Mouse (Mus musculus): Measurements from ENCODE around the gene Tmem127. TPM values are rescaled to one million over a fixed set of nuclear protein-coding genes. Genes with fewer than 3 reads are reported as not detected.
"Not testable (repeated sequence)": the region's sequence is repeated elsewhere in the genome, so short reads cannot be mapped to it uniquely, and the experiment has no call there.

Gene Tmem127
- polyA plus RNA-seq, 1 experiment from 2014 or later = 33.7 TPM

GRCm38 (mm10) chr2:127270300-127271041, 22.8 kb downstream of the Tmem127 start:
- no peaks in the 10 kb centered on the region for H3K27me3 ChIP-seq
- no peaks in the 10 kb centered on the region for H3K9me3 ChIP-seq (replicated peaks)
- peak overlapping the region; percentile 93 for H3K4me3 ChIP-seq
- H3K9ac ChIP-seq = peak overlapping the region; percentile 90
- H3K4me2 ChIP-seq = peak overlapping the region; percentile 85
- peaks cover 28% of the 10 kb centered on the region for H3K4me1 ChIP-seq
- ATAC-seq = peak; percentile 96
- under 1% methylated on average over 55 of the region's 75 CpGs for WGBS
- peak overlapping the region; percentile 91 for H3K27ac ChIP-seq
- peaks cover 3% of the 10 kb centered on the region; the same call in 1 of the 2 replicates for H3K36me3 ChIP-seq (ENCODE audit: poor library complexity, severe bottlenecking)

GRCm38 (mm10) chr2:127271042-127271515, 23.4 kb downstream of the Tmem127 start:
- ATAC-seq = no peak
- H3K4me3 ChIP-seq = peak overlapping the region; percentile 93
- WGBS = 13% methylated on average over 8 of the region's 8 CpGs
- H3K27ac ChIP-seq = peak overlapping the region; percentile 91
- peak overlapping the region; percentile 90 for H3K9ac ChIP-seq
- no peaks in the 10 kb centered on the region for H3K27me3 ChIP-seq
- H3K36me3 ChIP-seq (ENCODE audit: poor library complexity, severe bottlenecking) = peaks cover 3% of the 10 kb centered on the region; the same call in 1 of the 2 replicates
- H3K4me1 ChIP-seq = peaks cover 28% of the 10 kb centered on the region
- peak overlapping the region; percentile 85 for H3K4me2 ChIP-seq
- H3K9me3 ChIP-seq (replicated peaks) = no peaks in the 10 kb centered on the region

- not testable (repeated sequence) for H3K4me2 ChIP-seq, H3K4me3 ChIP-seq
Measured at GRCm38 (mm10) chr2:127272049-127272448, 24.3 kb downstream of the Tmem127 start.

GRCm38 (mm10) chr2:127272806-127273205, 25.1 kb downstream of the Tmem127 start:
- H3K27me3 ChIP-seq = no peaks in the 10 kb centered on the region
- over 99% methylated on average over 3 of the region's 3 CpGs for WGBS
- ATAC-seq = no peak
- H3K4me3 ChIP-seq = no peak overlapping the region
- no peak overlapping the region for H3K27ac ChIP-seq
- no peak overlapping the region for H3K4me2 ChIP-seq
- H3K9ac ChIP-seq = no peak overlapping the region
- peaks cover 28% of the 10 kb centered on the region for H3K4me1 ChIP-seq
- peaks cover 3% of the 10 kb centered on the region; the same call in 1 of the 2 replicates for H3K36me3 ChIP-seq (ENCODE audit: poor library complexity, severe bottlenecking)
- no peaks in the 10 kb centered on the region for H3K9me3 ChIP-seq (replicated peaks)

More at GRCm38 (mm10) chr2:127272049-127272448, 24.3 kb downstream of the Tmem127 start:
- H3K9me3 ChIP-seq (replicated peaks); H3K36me3 ChIP-seq (ENCODE audit: poor library complexity, severe bottlenecking); ATAC-seq; H3K27me3 ChIP-seq; H3K27ac ChIP-seq; H3K9ac ChIP-seq: not testable (repeated sequence)
- peaks cover 28% of the 10 kb centered on the region for H3K4me1 ChIP-seq
- 86% methylated on average over 4 of the region's 4 CpGs for WGBS

GRCm38 (mm10) chr2:127274590-127274989, 26.9 kb downstream of the Tmem127 start:
- Histone ChIP-seq H3K9ac (peak overlapping the region; percentile 12; the same call in 1 of the 2 replicates), H3K9me3 (replicated peaks) (no peaks in the 10 kb centered on the region), H3K4me2 (no peak overlapping the region), H3K27me3 (no peaks in the 10 kb centered on the region), H3K4me3 (no peak overlapping the region), H3K36me3 (ENCODE audit: poor library complexity, severe bottlenecking) (peaks cover 3% of the 10 kb centered on the region; the same call in 1 of the 2 replicates), H3K4me1 (peaks cover 28% of the 10 kb centered on the region), H3K27ac (no peak overlapping the region)
- no peak for ATAC-seq
- 91% methylated on average over 2 of the region's 2 CpGs for WGBS

GRCm38 (mm10) chr2:127275551-127276320, 28.0 kb downstream of the Tmem127 start:
- H3K36me3 ChIP-seq (ENCODE audit: poor library complexity, severe bottlenecking) = peaks cover 3% of the 10 kb centered on the region; the same call in 1 of the 2 replicates
- no peak for ATAC-seq
- no peaks in the 10 kb centered on the region for H3K27me3 ChIP-seq
- H3K4me1 ChIP-seq = peaks cover 28% of the 10 kb centered on the region
- no peaks in the 10 kb centered on the region for H3K9me3 ChIP-seq (replicated peaks)
- WGBS = 76% methylated on average over 5 of the region's 5 CpGs
- no peak overlapping the region for H3K27ac ChIP-seq
- H3K4me2 ChIP-seq = no peak overlapping the region
- H3K4me3 ChIP-seq = no peak overlapping the region
- H3K9ac ChIP-seq = no peak overlapping the region

GRCm38 (mm10) chr2:127278162-127278561, 30.5 kb downstream of the Tmem127 start:
- H3K4me1 ChIP-seq = peaks cover 12% of the 10 kb centered on the region
- no peaks in the 10 kb centered on the region for H3K36me3 ChIP-seq (ENCODE audit: poor library complexity, severe bottlenecking)
- no peak overlapping the region for H3K4me3 ChIP-seq
- no peaks in the 10 kb centered on the region for H3K27me3 ChIP-seq
- no peak overlapping the region for H3K27ac ChIP-seq
- ATAC-seq = no peak
- no peaks in the 10 kb centered on the region for H3K9me3 ChIP-seq (replicated peaks)
- no peak overlapping the region for H3K4me2 ChIP-seq
- no peak overlapping the region for H3K9ac ChIP-seq

GRCm38 (mm10) chr2:127292250-127292649, 44.5 kb downstream of the Tmem127 start:
- no peaks in the 10 kb centered on the region for H3K27me3 ChIP-seq
- H3K4me1 ChIP-seq = no peaks in the 10 kb centered on the region
- H3K36me3 ChIP-seq (ENCODE audit: poor library complexity, severe bottlenecking) = peaks cover 81% of the 10 kb centered on the region
- H3K4me2 ChIP-seq = no peak overlapping the region
- ATAC-seq = no peak
- H3K4me3 ChIP-seq = no peak overlapping the region
- H3K27ac ChIP-seq = no peak overlapping the region
- WGBS = 91% methylated on average over 4 of the region's 4 CpGs
- no peak overlapping the region for H3K9ac ChIP-seq
- no peaks in the 10 kb centered on the region for H3K9me3 ChIP-seq (replicated peaks)

GRCm38 (mm10) chr2:127297001-127297805, 49.5 kb downstream of the Tmem127 start:
- Histone ChIP-seq H3K4me1 (no peaks in the 10 kb centered on the region), H3K4me3 (no peak overlapping the region), H3K4me2 (no peak overlapping the region), H3K27ac (no peak overlapping the region), H3K36me3 (ENCODE audit: poor library complexity, severe bottlenecking) (peaks cover 94% of the 10 kb centered on the region), H3K9me3 (replicated peaks) (no peaks in the 10 kb centered on the region), H3K9ac (no peak overlapping the region), H3K27me3 (no peaks in the 10 kb centered on the region)
- WGBS = 96% methylated on average over 7 of the region's 7 CpGs
- ATAC-seq = no peak

- 97% methylated on average over 1 of the region's 1 CpGs for WGBS
Measured at GRCm38 (mm10) chr2:127298056-127298455, 50.3 kb downstream of the Tmem127 start.

GRCm38 (mm10) chr2:127300701-127301100, 53.0 kb downstream of the Tmem127 start:
- Histone ChIP-seq H3K27ac (no peak overlapping the region), H3K4me2 (no peak overlapping the region), H3K27me3 (no peaks in the 10 kb centered on the region), H3K9ac (no peak overlapping the region), H3K36me3 (ENCODE audit: poor library complexity, severe bottlenecking) (peaks cover 64% of the 10 kb centered on the region), H3K4me1 (no peaks in the 10 kb centered on the region), H3K9me3 (replicated peaks) (no peaks in the 10 kb centered on the region), H3K4me3 (no peak overlapping the region)
- WGBS = 86% methylated on average over 3 of the region's 3 CpGs
- ATAC-seq = no peak

More at GRCm38 (mm10) chr2:127298056-127298455, 50.3 kb downstream of the Tmem127 start:
- H3K9ac ChIP-seq = no peak overlapping the region
- H3K4me2 ChIP-seq = no peak overlapping the region
- H3K27ac ChIP-seq = no peak overlapping the region
- H3K9me3 ChIP-seq (replicated peaks) = no peaks in the 10 kb centered on the region
- no peak overlapping the region for H3K4me3 ChIP-seq
- no peaks in the 10 kb centered on the region for H3K4me1 ChIP-seq
- H3K27me3 ChIP-seq = no peaks in the 10 kb centered on the region
- ATAC-seq = no peak
- H3K36me3 ChIP-seq (ENCODE audit: poor library complexity, severe bottlenecking) = peaks cover 87% of the 10 kb centered on the region
